Mouse (Mus musculus) bone marrow, adult 2 months (tissue): ENCODE data around the gene Slc6a16.

Experiments used
- CTCF ChIP-seq: fragments of 200-500 bp; IDR thresholded peaks from 2 replicates; pipeline ENCODE4 v1.5.1; 2011; ENCODE audit warnings: low read length, control low read depth; ENCODE audit not compliant: control insufficient read depth, insufficient read depth
- POLR2A ChIP-seq: fragments of 200-500 bp; IDR thresholded peaks from 2 replicates; pipeline ENCODE4 v1.6.1; 2011; ENCODE audit warnings: low read depth, mild to moderate bottlenecking, control low read depth, low read length, borderline replicate concordance; ENCODE audit not compliant: control insufficient read depth

GRCm38 (mm10) chr7:45192585-45193310 is 48.1 kb upstream of the Slc6a16 start:
- TF ChIP-seq CTCF, result no peak
- no peak for TF ChIP-seq POLR2A
